Mouse (Mus musculus): ENCODE measurements around the gene Fam49a.
A peak's percentile ranks its signal among the peaks of the same experiment; 100 is the strongest.

Fam49a gene

GRCm38 (mm10) chr12:12270495-12270894 is 8.6 kb downstream of the Fam49a start:
- DNase-seq = no peak

- DNase-seq = no peak
These were observed 12.2 kb downstream of the Fam49a start for GRCm38 (mm10) chr12:12274115-12274514.

- no peak for DNase-seq
These were observed 13.3 kb downstream of the Fam49a start for GRCm38 (mm10) chr12:12275124-12275779.

- DNase-seq = no peak
These were observed 16.0 kb downstream of the Fam49a start for GRCm38 (mm10) chr12:12277741-12278463.

GRCm38 (mm10) chr12:12278464-12278872 is 16.5 kb downstream of the Fam49a start:
- DNase-seq = no peak

GRCm38 (mm10) chr12:12283702-12284288 is 21.9 kb downstream of the Fam49a start:
- DNase-seq = no peak

GRCm38 (mm10) chr12:12284521-12284920 is 22.6 kb downstream of the Fam49a start:
- DNase-seq = peak; percentile 51

- DNase-seq = no peak
These were observed 25.3 kb downstream of the Fam49a start for GRCm38 (mm10) chr12:12287131-12287786.

- DNase-seq = no peak
These were observed 25.8 kb downstream of the Fam49a start for GRCm38 (mm10) chr12:12287787-12288132.

GRCm38 (mm10) chr12:12288586-12288985 is 26.6 kb downstream of the Fam49a start:
- no peak for DNase-seq

GRCm38 (mm10) chr12:12289636-12290035 is 27.7 kb downstream of the Fam49a start:
- no peak for DNase-seq

GRCm38 (mm10) chr12:12292043-12292618 is 30.2 kb downstream of the Fam49a start:
- no peak for DNase-seq

GRCm38 (mm10) chr12:12294380-12295171 is 32.6 kb downstream of the Fam49a start:
- no peak for DNase-seq

- DNase-seq = no peak
These were observed 36.5 kb downstream of the Fam49a start for GRCm38 (mm10) chr12:12298451-12298850.

GRCm38 (mm10) chr12:12299303-12299702 is 37.4 kb downstream of the Fam49a start:
- DNase-seq = peak; percentile 62

GRCm38 (mm10) chr12:12301149-12301548 is 39.2 kb downstream of the Fam49a start:
- no peak for DNase-seq

GRCm38 (mm10) chr12:12301815-12302214 is 39.9 kb downstream of the Fam49a start:
- DNase-seq = peak; percentile 58

- no peak for DNase-seq
These were observed 44.3 kb downstream of the Fam49a start for GRCm38 (mm10) chr12:12306214-12306613.

- no peak for DNase-seq
These were observed 44.9 kb downstream of the Fam49a start for GRCm38 (mm10) chr12:12306814-12307213.

- DNase-seq = no peak
These were observed 45.3 kb downstream of the Fam49a start for GRCm38 (mm10) chr12:12307245-12307644.

- DNase-seq = no peak
These were observed 51.5 kb downstream of the Fam49a start for GRCm38 (mm10) chr12:12313437-12313836.

GRCm38 (mm10) chr12:12313919-12314318 is 52.0 kb downstream of the Fam49a start:
- no peak for DNase-seq

All from kidney, postnatal 14 days (tissue).